Mouse (Mus musculus) splenic B cell, adult 2 months (primary cell): ENCODE results near the gene Myf5.

ENCODE experiments used
- DNase-seq: peaks from one replicate; pipeline ENCODE4 v3.0.0-alpha.2; 2011; ENCODE audit warnings: low read depth, low spot score
- H3K27me3 ChIP-seq: 2 replicates; pipeline ENCODE4 v1.6.1; 2012; ENCODE audit warnings: mild to moderate bottlenecking, low read length, moderate library complexity, mixed read lengths; ENCODE audit not compliant: control insufficient read depth, poor library complexity, insufficient read depth, severe bottlenecking
- H3K36me3 ChIP-seq: 2 replicates; pipeline ENCODE4 v1.6.1; 2012; ENCODE audit warnings: mild to moderate bottlenecking, low read length, moderate library complexity, mixed read lengths; ENCODE audit not compliant: control insufficient read depth, poor library complexity, insufficient read depth, severe bottlenecking

Gene Myf5

DNA sequence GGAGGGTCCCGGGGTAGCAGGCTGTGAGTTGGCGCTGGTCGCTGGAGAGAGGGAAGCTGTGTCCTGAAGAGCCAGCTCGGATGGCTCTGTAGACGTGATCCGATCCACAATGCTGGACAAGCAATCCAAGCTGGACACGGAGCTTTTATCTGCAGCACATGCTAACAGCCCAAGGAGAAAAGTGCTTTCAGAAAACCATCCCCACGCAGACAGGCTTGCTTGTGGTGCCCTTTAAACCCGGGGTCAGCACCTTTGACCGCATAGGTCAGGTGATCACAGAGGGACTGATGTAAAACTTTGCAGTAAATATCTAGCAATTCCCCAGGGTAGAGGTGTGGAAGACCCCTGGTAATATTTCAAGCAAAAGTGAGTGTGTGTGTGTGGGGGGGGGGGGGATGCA is 1.9 kb downstream of the Myf5 start:
- DNase-seq = no peak
- Histone ChIP-seq H3K36me3 (no peaks in the 10 kb centered on the region), H3K27me3 (no peaks in the 10 kb centered on the region)

GRCm38 (mm10) chr10:107473497-107473896 is 12.4 kb downstream of the Myf5 start:
- no peak for DNase-seq
- Histone ChIP-seq H3K36me3 (no peaks in the 10 kb centered on the region), H3K27me3 (no peaks in the 10 kb centered on the region)

- DNase-seq = no peak
- H3K36me3 ChIP-seq = no peaks in the 10 kb centered on the region
- H3K27me3 ChIP-seq = no peaks in the 10 kb centered on the region
Observed at GRCm38 (mm10) chr10:107471712-107472111, 14.2 kb downstream of the Myf5 start.

DNA sequence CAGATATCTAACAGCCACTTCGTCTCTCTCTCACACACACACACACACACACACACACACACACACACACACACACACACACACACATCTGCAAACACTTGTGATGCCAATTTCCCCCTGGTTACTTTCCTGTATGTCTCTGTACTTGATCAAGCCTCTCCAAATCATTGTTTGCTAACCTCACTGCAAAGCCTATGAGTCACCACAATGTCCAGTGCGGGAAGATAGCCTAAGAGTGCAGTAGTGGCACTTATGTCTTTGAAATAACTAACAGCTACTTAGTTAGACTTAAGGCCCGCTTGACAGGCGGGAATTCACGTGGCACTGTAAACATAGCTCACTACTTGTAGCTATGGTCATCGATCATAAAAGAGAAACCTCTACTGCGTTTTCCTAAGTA is 18.1 kb downstream of the Myf5 start:
- Histone ChIP-seq H3K36me3 (no peaks in the 10 kb centered on the region), H3K27me3 (no peaks in the 10 kb centered on the region)
- DNase-seq = no peak

- H3K36me3 ChIP-seq = no peaks in the 10 kb centered on the region
- DNase-seq = no peak
- H3K27me3 ChIP-seq = no peaks in the 10 kb centered on the region
Observed at GRCm38 (mm10) chr10:107449496-107450330, 36.2 kb downstream of the Myf5 start.

DNA sequence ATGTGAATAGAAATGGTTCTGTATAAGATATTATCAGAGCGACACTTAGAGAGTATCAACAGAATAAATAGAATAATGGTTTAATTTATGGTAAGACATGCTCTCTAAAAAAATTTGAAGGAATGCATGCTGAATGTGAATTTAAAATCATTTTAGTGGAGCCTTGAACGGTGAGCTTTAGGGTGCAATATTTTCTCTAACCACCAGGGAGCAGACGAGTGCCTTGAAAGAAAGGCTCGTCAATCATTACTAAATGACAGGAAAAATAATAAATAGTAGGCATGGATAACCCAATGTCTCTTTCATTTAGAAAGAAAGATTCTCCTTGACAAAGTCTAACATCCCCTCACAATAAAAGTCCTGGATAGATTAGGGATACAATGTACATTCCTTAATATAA is 43.2 kb downstream of the Myf5 start:
- no peaks in the 10 kb centered on the region for H3K36me3 ChIP-seq
- no peak for DNase-seq
- no peaks in the 10 kb centered on the region for H3K27me3 ChIP-seq

DNA sequence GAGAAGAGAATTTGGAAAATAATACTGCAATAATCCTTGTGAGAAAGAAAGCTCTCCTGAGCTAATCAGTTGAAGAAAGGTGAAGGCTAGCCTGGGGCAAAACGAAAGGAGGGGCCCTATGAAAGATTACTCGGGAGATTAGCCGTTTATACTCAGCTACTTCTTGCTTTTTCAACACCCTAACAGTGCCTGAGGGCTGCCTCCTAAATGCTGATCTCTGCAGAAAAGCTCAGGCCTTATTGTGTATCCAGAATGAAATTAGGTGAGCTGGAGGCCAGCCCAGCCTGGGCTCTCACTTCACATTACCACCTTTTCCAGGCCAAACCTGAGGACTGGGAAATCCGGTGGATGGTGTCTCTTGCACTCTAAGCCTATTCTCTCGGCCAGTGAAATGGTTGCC is 49.0 kb downstream of the Myf5 start:
- no peak for DNase-seq
- Histone ChIP-seq H3K27me3 (no peaks in the 10 kb centered on the region), H3K36me3 (no peaks in the 10 kb centered on the region)
